Mouse (Mus musculus) neural tube, embryonic 10.5 days (tissue): Measurements from ENCODE around the gene Pxylp1.
A peak's percentile ranks its signal among the peaks of the same experiment; 100 is the strongest.

Experiments used
- DNase-seq: peaks from one replicate; pipeline ENCODE4 v3.0.0-alpha.2; 2017; ENCODE audit warnings: low spot score; ENCODE audit errors: extremely low spot score

Gene Pxylp1

GRCm38 (mm10) chr9:96891341-96892330 is 833 bp downstream of the Pxylp1 start:
- DNase-seq = no peak

GRCm38 (mm10) chr9:96890756-96891155 is 1.7 kb downstream of the Pxylp1 start:
- no peak for DNase-seq

- DNase-seq = no peak
These were observed 2.2 kb downstream of the Pxylp1 start for GRCm38 (mm10) chr9:96890266-96890665.

GRCm38 (mm10) chr9:96889345-96890021 is 3.0 kb downstream of the Pxylp1 start:
- peak; percentile 89 for DNase-seq

GRCm38 (mm10) chr9:96888742-96889344 is 3.6 kb downstream of the Pxylp1 start:
- peak; percentile 67 for DNase-seq

- DNase-seq = no peak
These were observed 4.5 kb downstream of the Pxylp1 start for GRCm38 (mm10) chr9:96887954-96888353.

GRCm38 (mm10) chr9:96887492-96887891 is 5.0 kb downstream of the Pxylp1 start:
- no peak for DNase-seq

- no peak for DNase-seq
These were observed 6.7 kb downstream of the Pxylp1 start for GRCm38 (mm10) chr9:96885781-96886180.

GRCm38 (mm10) chr9:96882496-96883265 is 9.8 kb downstream of the Pxylp1 start:
- DNase-seq = no peak

GRCm38 (mm10) chr9:96881901-96882300 is 10.6 kb downstream of the Pxylp1 start:
- DNase-seq = no peak

- no peak for DNase-seq
These were observed 13.4 kb downstream of the Pxylp1 start for GRCm38 (mm10) chr9:96879024-96879423.

- no peak for DNase-seq
These were observed 14.0 kb downstream of the Pxylp1 start for GRCm38 (mm10) chr9:96878464-96878863.

- DNase-seq = no peak
These were observed 16.8 kb downstream of the Pxylp1 start for GRCm38 (mm10) chr9:96875704-96876103.

GRCm38 (mm10) chr9:96873082-96873481 is 19.4 kb downstream of the Pxylp1 start:
- DNase-seq = no peak

GRCm38 (mm10) chr9:96870104-96870503 is 22.4 kb downstream of the Pxylp1 start:
- no peak for DNase-seq

- DNase-seq = no peak
These were observed 22.9 kb downstream of the Pxylp1 start for GRCm38 (mm10) chr9:96869542-96869941.

GRCm38 (mm10) chr9:96868546-96868945 is 23.9 kb downstream of the Pxylp1 start:
- DNase-seq = no peak

- no peak for DNase-seq
These were observed 25.3 kb downstream of the Pxylp1 start for GRCm38 (mm10) chr9:96867165-96867564.

GRCm38 (mm10) chr9:96866196-96866595 is 26.3 kb downstream of the Pxylp1 start:
- DNase-seq = no peak

- DNase-seq = no peak
These were observed 26.9 kb downstream of the Pxylp1 start for GRCm38 (mm10) chr9:96865473-96866050.

GRCm38 (mm10) chr9:96863539-96863938 is 28.9 kb downstream of the Pxylp1 start:
- DNase-seq = no peak
